Mouse (Mus musculus): ENCODE results near the gene Ccdc153. TPM values are rescaled to one million over a fixed set of nuclear protein-coding genes. Genes with fewer than 3 reads are reported as not detected.

Gene Ccdc153
- polyA plus RNA-seq, 1 experiment from 2014 or later, result not detected

- ATAC-seq (replicated peaks; ENCODE audit: low FRiP score, low read depth) (peak; percentile 8; the same call in 1 of the 2 replicates), DNase-seq (ENCODE audit: low spot score) (no peak)
- Histone ChIP-seq H3K27ac (no peak overlapping the region), H3K4me2 (ENCODE audit: low read length) (peak overlapping the region; percentile 95), H3K9ac (ENCODE audit: low read depth, low read length) (peak overlapping the region; percentile 61), H3K36me3 (ENCODE audit: insufficient read depth, low read length) (no peaks in the 10 kb centered on the region), H3K27me3 (ENCODE audit: insufficient read depth, low read length) (no peaks in the 10 kb centered on the region), H3K4me3 (replicated peaks; ENCODE audit: low read depth, low read length) (peak overlapping the region; percentile 57), H3K4me1 (replicated peaks; ENCODE audit: insufficient read depth, low read length) (peaks cover 4% of the 10 kb centered on the region; the same call in 1 of the 2 replicates), H3K9me3 (replicated peaks; ENCODE audit: low read length) (no peaks in the 10 kb centered on the region)
- 1% methylated on average over 42 of the region's 47 CpGs for WGBS
- no peak for TF ChIP-seq CTCF (IDR thresholded peaks at IDR 0.05; ENCODE audit: low read depth)
These were observed 47.1 kb downstream of the Ccdc153 start for GRCm38 (mm10) chr9:44287401-44288075.

DNA sequence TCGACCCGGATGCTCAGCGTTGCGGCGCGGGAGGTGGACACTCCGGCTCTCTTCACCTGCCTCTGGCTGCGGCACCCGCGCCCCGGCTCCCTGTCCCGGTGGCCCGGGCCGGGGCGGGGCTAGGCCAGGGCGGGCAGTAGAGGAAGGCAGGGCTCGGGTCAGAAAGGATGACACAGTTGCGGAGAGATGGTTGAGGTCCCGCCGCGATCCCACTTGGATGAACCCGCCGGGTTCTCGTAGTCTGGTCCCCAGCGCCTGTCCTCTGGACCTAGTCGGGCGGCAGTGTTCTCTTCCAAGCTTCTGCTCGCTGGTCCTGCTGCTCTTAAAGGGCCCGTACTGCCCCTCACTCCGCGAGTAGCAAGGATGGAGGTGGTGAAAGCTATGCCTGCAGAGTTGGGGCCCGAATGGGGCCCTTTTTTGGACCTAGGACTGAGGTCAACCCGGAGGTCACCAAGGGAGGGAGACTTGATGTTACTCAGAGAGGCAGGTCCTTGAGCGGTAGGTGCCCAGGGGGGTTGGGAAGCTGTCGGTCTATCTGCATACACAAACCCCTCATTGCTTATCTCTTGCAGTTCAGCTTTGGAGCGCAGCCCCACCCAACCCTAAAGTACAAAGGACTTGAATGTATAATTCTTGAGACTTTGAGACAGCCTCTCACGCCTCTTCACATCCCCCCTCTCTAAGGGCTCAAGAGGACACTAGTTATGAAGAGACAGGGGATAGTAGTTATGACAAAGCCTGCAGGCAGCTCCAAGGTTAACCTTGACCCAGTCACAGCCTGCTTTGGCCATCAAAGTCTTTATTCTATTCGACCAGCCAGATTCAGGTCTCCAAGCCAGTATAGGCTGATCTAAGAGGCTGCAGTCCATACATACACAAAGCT is 47.8 kb downstream of the Ccdc153 start, which contains the start of gene Abcg4:
TSS of gene Abcg4 (minus strand) at position 540 of the 883 bp plus-strand sequence.
- ATAC-seq (replicated peaks; ENCODE audit: low FRiP score, low read depth) (peak; percentile 50; the same call in 1 of the 2 replicates), DNase-seq (ENCODE audit: low spot score) (peak; percentile 56)
- Histone ChIP-seq H3K4me1 (replicated peaks; ENCODE audit: insufficient read depth, low read length) (peaks cover 4% of the 10 kb centered on the region; the same call in 1 of the 2 replicates), H3K4me2 (ENCODE audit: low read length) (peak within 1 kb of the TSS; percentile 95), H3K9me3 (replicated peaks; ENCODE audit: low read length) (no peaks in the 10 kb centered on the region), H3K4me3 (replicated peaks; ENCODE audit: low read depth, low read length) (peak within 1 kb of the TSS; percentile 57), H3K27me3 (ENCODE audit: insufficient read depth, low read length) (no peaks in the 10 kb centered on the region), H3K36me3 (ENCODE audit: insufficient read depth, low read length) (peaks cover 4% of the 10 kb centered on the region; the same call in 1 of the 2 replicates), H3K27ac (no peak within 1 kb of the TSS), H3K9ac (ENCODE audit: low read depth, low read length) (peak within 1 kb of the TSS; percentile 61)
- no peak for TF ChIP-seq CTCF (IDR thresholded peaks at IDR 0.05; ENCODE audit: low read depth)
- WGBS, result 1% methylated on average over 38 of the region's 38 CpGs

- Histone ChIP-seq H3K4me3 (replicated peaks; ENCODE audit: low read depth, low read length) (no peak overlapping the region), H3K27me3 (ENCODE audit: insufficient read depth, low read length) (no peaks in the 10 kb centered on the region), H3K36me3 (ENCODE audit: insufficient read depth, low read length) (peaks cover 7% of the 10 kb centered on the region; the same call in 1 of the 2 replicates), H3K27ac (no peak overlapping the region), H3K4me1 (replicated peaks; ENCODE audit: insufficient read depth, low read length) (peaks cover 4% of the 10 kb centered on the region; the same call in 1 of the 2 replicates), H3K4me2 (ENCODE audit: low read length) (peak overlapping the region; percentile 95), H3K9ac (ENCODE audit: low read depth, low read length) (no peak overlapping the region), H3K9me3 (replicated peaks; ENCODE audit: low read length) (no peaks in the 10 kb centered on the region)
- ATAC-seq (replicated peaks; ENCODE audit: low FRiP score, low read depth) (no peak), DNase-seq (ENCODE audit: low spot score) (peak; percentile 38)
- WGBS, result 11% methylated on average over 11 of the region's 11 CpGs
- TF ChIP-seq CTCF (IDR thresholded peaks at IDR 0.05; ENCODE audit: low read depth), result no peak
These were observed 48.4 kb downstream of the Ccdc153 start for GRCm38 (mm10) chr9:44288959-44289291.

DNA sequence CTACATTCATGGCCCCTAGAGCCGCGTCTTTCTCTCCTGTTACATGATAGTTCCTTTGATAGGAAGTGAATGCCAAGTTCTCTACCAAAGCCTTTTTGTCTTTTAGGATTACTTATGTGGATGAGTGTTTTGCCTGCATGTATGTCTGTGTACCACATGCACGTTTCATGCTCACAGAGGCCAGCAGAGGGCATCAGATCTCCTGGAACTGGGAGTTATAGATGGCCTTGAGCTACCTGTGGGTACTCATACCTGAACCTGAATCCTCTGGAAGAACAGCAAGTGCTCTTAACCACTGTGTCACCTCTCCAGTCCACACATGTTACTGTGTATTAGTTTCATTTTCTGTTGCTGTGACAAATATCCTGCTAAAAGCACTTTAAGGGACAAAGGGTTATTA is 52.0 kb downstream of the Ccdc153 start:
- Histone ChIP-seq H3K9me3 (replicated peaks; ENCODE audit: low read length) (no peaks in the 10 kb centered on the region), H3K9ac (ENCODE audit: low read depth, low read length) (no peak overlapping the region), H3K4me1 (replicated peaks; ENCODE audit: insufficient read depth, low read length) (peaks cover 4% of the 10 kb centered on the region; the same call in 1 of the 2 replicates), H3K36me3 (ENCODE audit: insufficient read depth, low read length) (peaks cover 24% of the 10 kb centered on the region), H3K4me3 (replicated peaks; ENCODE audit: low read depth, low read length) (no peak overlapping the region), H3K4me2 (ENCODE audit: low read length) (no peak overlapping the region), H3K27ac (no peak overlapping the region), H3K27me3 (ENCODE audit: insufficient read depth, low read length) (no peaks in the 10 kb centered on the region)
- WGBS, result 70% methylated on average over 3 of the region's 3 CpGs
- DNase-seq (ENCODE audit: low spot score) (peak; percentile 63), ATAC-seq (replicated peaks; ENCODE audit: low FRiP score, low read depth) (no peak)
- TF ChIP-seq CTCF (IDR thresholded peaks at IDR 0.05; ENCODE audit: low read depth), result peak; percentile 80

Other genes with a start within 250 kb of the Ccdc153 start
- gene Thy1, start 197.3 kb upstream of the Ccdc153 start, polyA plus RNA-seq (2015; fragmentation: Nextera tagmentation; extraction: Ambion mirVana), result 9.9 and 13.6 TPM in 2 replicates
- 62.9 and 72.1 TPM in 2 replicates for gene Usp2, start 173.7 kb upstream of the Ccdc153 start, polyA plus RNA-seq (2015; fragmentation: Nextera tagmentation; extraction: Ambion mirVana)
- gene Mfrp, start 138.9 kb upstream of the Ccdc153 start, polyA plus RNA-seq (2015; fragmentation: Nextera tagmentation; extraction: Ambion mirVana), result 0.11 and 0.16 TPM in 2 replicates
- 9.7 and 12.3 TPM in 2 replicates for gene C1qtnf5, start 133.4 kb upstream of the Ccdc153 start, polyA plus RNA-seq (2015; fragmentation: Nextera tagmentation; extraction: Ambion mirVana)
- not detected in 2 replicates for gene Gm49380, start 127.2 kb upstream of the Ccdc153 start, polyA plus RNA-seq (2015; fragmentation: Nextera tagmentation; extraction: Ambion mirVana)
- gene Rnf26, start 127.2 kb upstream of the Ccdc153 start, polyA plus RNA-seq (2015; fragmentation: Nextera tagmentation; extraction: Ambion mirVana), result 46.6 and 49.7 TPM in 2 replicates
- gene Mcam, start 106.2 kb upstream of the Ccdc153 start, polyA plus RNA-seq (2015; fragmentation: Nextera tagmentation; extraction: Ambion mirVana), result 46.3 and 46.6 TPM in 2 replicates
- gene Cbl, start 6.6 kb upstream of the Ccdc153 start, polyA plus RNA-seq (2015; fragmentation: Nextera tagmentation; extraction: Ambion mirVana), result 9.9 and 10.4 TPM in 2 replicates
- 16.0 and 16.7 TPM in 2 replicates for gene Pdzd3, start 10.8 kb downstream of the Ccdc153 start, polyA plus RNA-seq (2015; fragmentation: Nextera tagmentation; extraction: Ambion mirVana)
- 6.8 and 7.2 TPM in 2 replicates for gene Nlrx1, start 27.9 kb downstream of the Ccdc153 start, polyA plus RNA-seq (2015; fragmentation: Nextera tagmentation; extraction: Ambion mirVana)
- gene Abcg4, start 47.9 kb downstream of the Ccdc153 start, polyA plus RNA-seq (2015; fragmentation: Nextera tagmentation; extraction: Ambion mirVana), result 1.0 and 1.6 TPM in 2 replicates
- 14.9 and 18.5 TPM in 2 replicates for gene Hinfp, start 65.0 kb downstream of the Ccdc153 start, polyA plus RNA-seq (2015; fragmentation: Nextera tagmentation; extraction: Ambion mirVana)
- gene C2cd2l, start 79.6 kb downstream of the Ccdc153 start, polyA plus RNA-seq (2015; fragmentation: Nextera tagmentation; extraction: Ambion mirVana), result 11.6 and 13.0 TPM in 2 replicates
- gene Dpagt1, start 85.3 kb downstream of the Ccdc153 start, polyA plus RNA-seq (2015; fragmentation: Nextera tagmentation; extraction: Ambion mirVana), result 32.2 and 33.6 TPM in 2 replicates
- 186 and 205 TPM in 2 replicates for gene H2afx, start 94.0 kb downstream of the Ccdc153 start, polyA plus RNA-seq (2015; fragmentation: Nextera tagmentation; extraction: Ambion mirVana)
- 88.2 and 95.8 TPM in 2 replicates for gene Hmbs, start 103.6 kb downstream of the Ccdc153 start, polyA plus RNA-seq (2015; fragmentation: Nextera tagmentation; extraction: Ambion mirVana)
- gene Vps11, start 121.0 kb downstream of the Ccdc153 start, polyA plus RNA-seq (2015; fragmentation: Nextera tagmentation; extraction: Ambion mirVana), result 30.3 and 31.1 TPM in 2 replicates
- 22.1 and 25.8 TPM in 2 replicates for gene Hyou1, start 138.8 kb downstream of the Ccdc153 start, polyA plus RNA-seq (2015; fragmentation: Nextera tagmentation; extraction: Ambion mirVana)
- gene Slc37a4, start 156.2 kb downstream of the Ccdc153 start, polyA plus RNA-seq (2015; fragmentation: Nextera tagmentation; extraction: Ambion mirVana), result 88.7 and 101 TPM in 2 replicates
- gene Rps25, start 166.5 kb downstream of the Ccdc153 start, polyA plus RNA-seq (2015; fragmentation: Nextera tagmentation; extraction: Ambion mirVana), result 2,620 and 2,934 TPM in 2 replicates
- gene Trappc4, start 166.9 kb downstream of the Ccdc153 start, polyA plus RNA-seq (2015; fragmentation: Nextera tagmentation; extraction: Ambion mirVana), result 130 and 135 TPM in 2 replicates
- gene Ccdc84, start 177.9 kb downstream of the Ccdc153 start, polyA plus RNA-seq (2015; fragmentation: Nextera tagmentation; extraction: Ambion mirVana), result 25.5 and 29.2 TPM in 2 replicates
- not detected in 2 replicates for gene Foxr1, start 200.5 kb downstream of the Ccdc153 start, polyA plus RNA-seq (2015; fragmentation: Nextera tagmentation; extraction: Ambion mirVana)
- gene Upk2, start 214.3 kb downstream of the Ccdc153 start, polyA plus RNA-seq (2015; fragmentation: Nextera tagmentation; extraction: Ambion mirVana), result 19.9 and 27.8 TPM in 2 replicates
- 8.7 and 9.1 TPM in 2 replicates for gene Bcl9l, start 242.1 kb downstream of the Ccdc153 start, polyA plus RNA-seq (2015; fragmentation: Nextera tagmentation; extraction: Ambion mirVana)

Measured in kidney, postnatal 0 days (tissue).